ENCODE assay signal across 22 mouse cellular contexts in genomic region chr17:86503208-86503897, GRCm38 (mm10). TPM values are rescaled to one million over a fixed set of nuclear protein-coding genes. Genes with fewer than 3 reads are reported as not detected.
"Had no signal": no experiment of that assay in that cellular context is flagged by ENCODE, and none has a peak within 500 bp of the region (broad histone marks: within the 10 kb centered on the region; RNA-seq: fewer than 3 reads in every experiment).

No protein-coding gene starts in this region.

- DNase-seq: liver, embryonic 13.5 days; lung, embryonic 14.5 days; lung, postnatal 14 days; lung, postnatal 4 days; midbrain, embryonic 14.5 days; retina, postnatal 1 day; right cerebral cortex, adult 18-20 months; right cerebral cortex, postnatal 25 days; right cerebral cortex, postnatal 4 days; spleen, adult 18-20 months; thymus, adult 18-20 months; thymus, postnatal 14 days; thymus, postnatal 36 days had no signal

- H3K9me3 ChIP-seq: liver, embryonic 13.5 days; liver, embryonic 15.5 days; midbrain, embryonic 10.5 days; midbrain, embryonic 12.5 days; neural tube, embryonic 13.5 days; neural tube, embryonic 15.5 days had no signal

- H3K4me3 ChIP-seq: liver, embryonic 13.5 days; liver, embryonic 15.5 days; midbrain, embryonic 10.5 days; midbrain, embryonic 12.5 days; myocyte; neural tube, embryonic 13.5 days; neural tube, embryonic 15.5 days had no signal

- H3K9ac ChIP-seq: liver, embryonic 13.5 days; liver, embryonic 15.5 days; lung, embryonic 14.5 days; midbrain, embryonic 12.5 days; neural tube, embryonic 13.5 days; neural tube, embryonic 15.5 days had no signal

- H3K27ac ChIP-seq: liver, embryonic 13.5 days; liver, embryonic 15.5 days; midbrain, embryonic 10.5 days; midbrain, embryonic 12.5 days; neural tube, embryonic 13.5 days; neural tube, embryonic 15.5 days had no signal

- H3K4me2 ChIP-seq: liver, embryonic 13.5 days; liver, embryonic 15.5 days; lung, embryonic 14.5 days; midbrain, embryonic 12.5 days; neural tube, embryonic 13.5 days; neural tube, embryonic 15.5 days had no signal

- H3K27me3 ChIP-seq: liver, embryonic 13.5 days; liver, embryonic 15.5 days; midbrain, embryonic 12.5 days; neural tube, embryonic 13.5 days; neural tube, embryonic 15.5 days had no signal

- H3K4me1 ChIP-seq: liver, embryonic 13.5 days; midbrain, embryonic 12.5 days had no signal

- H3K36me3 ChIP-seq: liver, embryonic 13.5 days; liver, embryonic 15.5 days; midbrain, embryonic 10.5 days; midbrain, embryonic 12.5 days had no signal

- ATAC-seq: midbrain, embryonic 16.5 days had no signal

RNA-seq across cellular contexts. Expression of gene Gm10309, which starts 1.7 kb away (rescaled TPM):
- total RNA-seq: megakaryocyte, adult 5-6 weeks; megakaryocyte-erythroid progenitor cell, adult 5-6 weeks had no signal
- polyA plus RNA-seq: liver, embryonic 13.5 days; liver, embryonic 15.5 days had no signal
